Mouse (Mus musculus): ENCODE data around the gene Prkcg. TPM values are rescaled to one million over a fixed set of nuclear protein-coding genes. Genes with fewer than 3 reads are reported as not detected.

The Prkcg gene
- total and polyA plus RNA-seq, 2 experiments from 2014 or later = 0.40 to 1.8 TPM

DNA sequence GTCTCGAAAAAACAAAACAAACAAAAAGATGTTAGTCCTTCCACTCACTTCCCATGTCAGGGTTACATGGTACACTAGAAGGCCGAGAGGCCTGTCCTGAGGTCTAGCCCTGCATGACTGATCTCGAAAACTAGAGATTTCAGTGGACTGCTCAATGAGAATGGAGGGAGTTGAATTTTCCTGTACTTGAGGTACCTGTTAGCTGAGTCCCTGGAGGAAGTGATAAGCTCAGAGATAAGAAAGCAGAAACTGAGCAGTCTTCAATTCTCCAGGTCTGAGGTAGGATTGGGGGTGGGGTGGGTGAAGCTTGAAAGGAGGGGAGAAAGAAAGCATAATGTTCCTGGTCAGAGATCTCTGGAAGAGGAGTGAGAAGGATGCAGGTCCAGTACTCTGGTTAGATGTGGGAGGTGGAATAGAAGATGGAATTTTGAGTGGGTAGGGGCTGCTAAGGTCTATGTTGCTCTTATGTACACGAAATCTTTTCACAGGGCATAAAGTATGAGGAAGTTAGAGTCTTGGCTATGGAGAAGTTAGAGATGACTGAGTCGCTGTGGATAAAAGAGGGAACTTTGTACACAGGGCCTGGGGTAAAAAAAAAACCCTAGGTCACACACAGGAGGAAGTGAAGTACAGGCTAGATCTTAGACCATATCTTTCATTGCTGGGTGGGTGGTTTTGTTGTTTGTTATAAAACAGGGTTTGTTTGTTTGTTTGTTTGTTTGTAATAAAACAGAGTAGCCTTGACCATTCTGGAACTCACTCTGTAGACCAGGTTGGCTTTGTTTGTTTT is 6.5 kb downstream of the Prkcg start:
- DNase-seq (ENCODE audit: low spot score) (no peak), ATAC-seq (ENCODE audit: insufficient read depth, low read depth) (no peak)
- no peak overlapping the region for H3K9ac ChIP-seq (replicated peaks; ENCODE audit: low read depth, low read length)
- peaks cover 62% of the 10 kb centered on the region for H3K36me3 ChIP-seq (replicated peaks; ENCODE audit: control insufficient read depth, insufficient read depth, low read length)
- no peaks in the 10 kb centered on the region for H3K9me3 ChIP-seq (replicated peaks; ENCODE audit: control insufficient read depth, low read length)
- H3K4me1 ChIP-seq (ENCODE audit: control insufficient read depth, insufficient read depth) = peaks cover 40% of the 10 kb centered on the region
- no peaks in the 10 kb centered on the region for H3K27me3 ChIP-seq (ENCODE audit: control insufficient read depth, insufficient read depth, low read length)
- peak overlapping the region; percentile 11; the same call in 1 of the 2 replicates for H3K27ac ChIP-seq (ENCODE audit: low read depth)
- WGBS = 71% methylated on average over 5 of the region's 5 CpGs
- TF ChIP-seq EP300 (IDR thresholded peaks at IDR 0.05; ENCODE audit: low read depth) (no peak), CTCF (IDR thresholded peaks at IDR 0.05; ENCODE audit: low read depth) (no peak)
- no peak overlapping the region for H3K4me3 ChIP-seq (ENCODE audit: low read depth, low read length)
- H3K4me2 ChIP-seq (ENCODE audit: low read depth, low read length) = peak overlapping the region; percentile 41

GRCm38 (mm10) chr7:3296711-3297110 is 7.7 kb downstream of the Prkcg start:
- H3K36me3 ChIP-seq (replicated peaks; ENCODE audit: control insufficient read depth, insufficient read depth, low read length) = peaks cover 62% of the 10 kb centered on the region
- no peak overlapping the region for H3K9ac ChIP-seq (replicated peaks; ENCODE audit: low read depth, low read length)
- H3K4me3 ChIP-seq (ENCODE audit: low read depth, low read length) = no peak overlapping the region
- TF ChIP-seq EP300 (IDR thresholded peaks at IDR 0.05; ENCODE audit: low read depth) (no peak), CTCF (IDR thresholded peaks at IDR 0.05; ENCODE audit: low read depth) (no peak)
- no peak overlapping the region for H3K27ac ChIP-seq (ENCODE audit: low read depth)
- peak overlapping the region; percentile 44; the same call in 1 of the 2 replicates for H3K4me2 ChIP-seq (ENCODE audit: low read depth, low read length)
- no peaks in the 10 kb centered on the region for H3K9me3 ChIP-seq (replicated peaks; ENCODE audit: control insufficient read depth, low read length)
- 85% methylated on average over 16 of the region's 16 CpGs for WGBS
- DNase-seq (ENCODE audit: low spot score) (no peak), ATAC-seq (ENCODE audit: insufficient read depth, low read depth) (no peak)
- no peaks in the 10 kb centered on the region for H3K27me3 ChIP-seq (ENCODE audit: control insufficient read depth, insufficient read depth, low read length)
- H3K4me1 ChIP-seq (ENCODE audit: control insufficient read depth, insufficient read depth) = peaks cover 40% of the 10 kb centered on the region

- no peak overlapping the region for H3K4me3 ChIP-seq (ENCODE audit: low read depth, low read length)
- ATAC-seq (ENCODE audit: insufficient read depth, low read depth) = no peak
- no peak overlapping the region for H3K9ac ChIP-seq (replicated peaks; ENCODE audit: low read depth, low read length)
- no peak overlapping the region for H3K4me2 ChIP-seq (ENCODE audit: low read depth, low read length)
- WGBS = 45% methylated on average over 7 of the region's 7 CpGs
- TF ChIP-seq EP300 (IDR thresholded peaks at IDR 0.05; ENCODE audit: low read depth) (no peak), CTCF (IDR thresholded peaks at IDR 0.05; ENCODE audit: low read depth) (peak; percentile 35)
- peaks cover 14% of the 10 kb centered on the region for H3K27me3 ChIP-seq (ENCODE audit: control insufficient read depth, insufficient read depth, low read length)
- H3K4me1 ChIP-seq (ENCODE audit: control insufficient read depth, insufficient read depth) = peaks cover 28% of the 10 kb centered on the region
- H3K9me3 ChIP-seq (replicated peaks; ENCODE audit: control insufficient read depth, low read length) = no peaks in the 10 kb centered on the region
- no peak overlapping the region for H3K27ac ChIP-seq (ENCODE audit: low read depth)
- DNase-seq (ENCODE audit: low spot score) = no peak
- peaks cover 46% of the 10 kb centered on the region for H3K36me3 ChIP-seq (replicated peaks; ENCODE audit: control insufficient read depth, insufficient read depth, low read length)
Observed at GRCm38 (mm10) chr7:3299941-3300617, 11.1 kb downstream of the Prkcg start.

DNA sequence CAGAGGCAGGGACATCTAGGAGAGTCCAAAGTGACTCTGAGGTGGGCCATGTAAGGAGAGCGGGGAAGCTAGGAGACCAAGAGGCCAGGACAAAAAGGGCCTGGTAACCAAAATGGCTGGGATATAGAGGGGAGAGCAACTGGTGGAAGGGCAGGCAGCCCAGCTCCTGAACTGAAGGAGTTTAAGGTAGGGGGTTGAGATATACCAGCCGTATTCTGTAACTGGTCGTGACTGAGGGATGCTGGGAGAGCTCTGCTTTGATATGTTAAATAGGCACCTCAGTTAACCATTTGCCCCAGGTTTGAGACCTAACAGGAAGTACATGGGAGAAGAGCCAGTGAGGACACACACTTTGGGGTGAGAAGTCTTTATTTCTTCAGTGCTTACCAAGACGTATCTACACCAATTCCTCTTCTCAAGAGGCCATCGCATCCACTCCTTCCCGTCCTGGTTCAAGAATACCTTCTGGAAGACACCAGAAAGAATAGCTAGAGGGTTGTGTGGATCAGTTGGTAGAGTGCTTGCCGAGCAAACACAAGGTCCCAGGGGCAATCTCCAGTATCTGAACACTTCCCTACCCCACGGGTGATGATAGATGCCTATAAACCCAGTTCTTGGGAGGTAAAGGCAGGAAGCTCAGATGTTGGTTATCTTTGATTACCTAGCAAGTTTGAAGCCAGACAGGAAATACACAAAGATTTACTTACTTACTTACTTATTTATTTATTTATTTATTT is 12.1 kb downstream of the Prkcg start:
- WGBS = 45% methylated on average over 8 of the region's 8 CpGs
- no peak for DNase-seq (ENCODE audit: low spot score)
- Histone ChIP-seq H3K4me3 (ENCODE audit: low read depth, low read length) (no peak overlapping the region), H3K4me2 (ENCODE audit: low read depth, low read length) (no peak overlapping the region), H3K9ac (replicated peaks; ENCODE audit: low read depth, low read length) (no peak overlapping the region), H3K27me3 (ENCODE audit: control insufficient read depth, insufficient read depth, low read length) (peaks cover 18% of the 10 kb centered on the region), H3K36me3 (replicated peaks; ENCODE audit: control insufficient read depth, insufficient read depth, low read length) (peaks cover 39% of the 10 kb centered on the region), H3K27ac (ENCODE audit: low read depth) (no peak overlapping the region; the same call in 1 of the 2 replicates), H3K9me3 (replicated peaks; ENCODE audit: control insufficient read depth, low read length) (no peaks in the 10 kb centered on the region), H3K4me1 (ENCODE audit: control insufficient read depth, insufficient read depth) (peaks cover 24% of the 10 kb centered on the region)
- TF ChIP-seq EP300 (IDR thresholded peaks at IDR 0.05; ENCODE audit: low read depth) (no peak), CTCF (IDR thresholded peaks at IDR 0.05; ENCODE audit: low read depth) (no peak)
- ATAC-seq (ENCODE audit: insufficient read depth, low read depth) = no peak

Measured in heart, postnatal 0 days (tissue).